20 mouse cellular contexts compared by ENCODE assay signal in the genomic region with DNA sequence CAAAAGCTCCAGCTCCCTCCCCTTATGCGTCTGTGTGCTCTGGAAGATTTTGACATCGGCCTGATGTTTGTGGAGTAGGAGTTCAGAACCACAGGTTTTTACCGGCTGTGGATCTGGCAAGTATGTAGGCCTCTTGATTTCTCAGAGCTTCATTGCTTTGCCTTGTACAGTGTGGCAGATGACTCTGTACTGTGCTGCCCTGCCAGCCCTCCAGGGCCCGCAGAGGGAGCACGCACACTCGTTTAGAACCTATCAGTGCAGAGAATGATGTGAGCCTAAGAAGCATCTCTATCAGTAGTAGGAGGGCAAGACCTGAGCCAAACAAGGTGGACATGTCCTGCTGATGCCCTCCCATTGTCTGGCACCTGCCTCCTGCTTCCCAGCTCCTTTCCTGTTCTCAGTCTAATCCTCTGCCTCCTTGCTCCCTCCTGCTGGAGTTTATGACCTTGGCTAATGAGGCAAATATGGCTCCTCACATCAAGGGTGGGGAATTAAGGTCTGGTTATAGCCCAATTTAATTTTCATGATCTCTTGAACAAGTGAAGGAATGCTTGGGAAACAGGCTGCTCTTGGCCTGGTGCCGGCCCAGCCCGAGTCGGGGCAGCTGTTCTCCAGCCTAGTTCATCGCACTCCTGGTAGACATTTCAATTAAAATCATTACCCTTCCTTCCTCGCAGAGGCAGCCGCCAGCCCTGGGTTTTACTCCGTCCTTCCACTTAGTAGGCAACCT.
DNase-seq lines count a peak whose midpoint lies in the region; ATAC-seq and TF ChIP-seq lines count a peak whose summit lies in the region.
"Had no signal": no experiment of that assay in that cellular context is flagged by ENCODE, and none has a peak within 500 bp of the region (broad histone marks: within the 10 kb centered on the region; RNA-seq: fewer than 3 reads in every experiment).

No protein-coding gene starts in this region.

- no peak for TF ChIP-seq CTCF in gastrocnemius, adult 2 months (IDR thresholded peaks at IDR 0.05)

- 39% methylated on average over 13 of the region's 13 CpGs for WGBS in neural tube, embryonic 13.5 days
- 37% methylated on average over 13 of the region's 13 CpGs for WGBS in limb, embryonic 12.5 days

- no peak overlapping the region for H3K27ac ChIP-seq in gastrocnemius, adult 2 months
- H3K27ac ChIP-seq in neural tube, embryonic 13.5 days (replicated peaks), result no peak overlapping the region
- no peak overlapping the region for H3K27ac ChIP-seq in limb, embryonic 12.5 days
- H3K27ac ChIP-seq: embryonic facial prominence, embryonic 15.5 days; forebrain, embryonic 10.5 days had no signal

- no peaks in the 10 kb centered on the region for H3K27me3 ChIP-seq in neural tube, embryonic 13.5 days
- no peaks in the 10 kb centered on the region for H3K27me3 ChIP-seq in limb, embryonic 12.5 days
- H3K27me3 ChIP-seq: embryonic facial prominence, embryonic 15.5 days had no signal

- intact Hi-C loops in gastrocnemius, adult 2 months (cut with DNase I), result no loop called here

- no peak overlapping the region for H3K9ac ChIP-seq in neural tube, embryonic 13.5 days
- no peak overlapping the region for H3K9ac ChIP-seq in limb, embryonic 12.5 days (replicated peaks)
- H3K9ac ChIP-seq: embryonic facial prominence, embryonic 15.5 days; liver, postnatal 0 days had no signal

- no peak overlapping the region for H3K4me2 ChIP-seq in neural tube, embryonic 13.5 days
- H3K4me2 ChIP-seq in limb, embryonic 12.5 days, result no peak overlapping the region
- H3K4me2 ChIP-seq: embryonic facial prominence, embryonic 15.5 days; heart, embryonic 11.5 days had no signal

- no peaks in the 10 kb centered on the region for H3K9me3 ChIP-seq in neural tube, embryonic 13.5 days
- H3K9me3 ChIP-seq in limb, embryonic 12.5 days, result no peaks in the 10 kb centered on the region
- H3K9me3 ChIP-seq: embryonic facial prominence, embryonic 15.5 days; forebrain, embryonic 10.5 days had no signal

- H3K4me3 ChIP-seq in gastrocnemius, adult 2 months, result no peak overlapping the region
- H3K4me3 ChIP-seq in neural tube, embryonic 13.5 days, result no peak overlapping the region
- no peak overlapping the region for H3K4me3 ChIP-seq in limb, embryonic 12.5 days (replicated peaks)
- H3K4me3 ChIP-seq: embryonic facial prominence, embryonic 15.5 days; forebrain, embryonic 10.5 days had no signal

- DNase-seq in gastrocnemius, adult 2 months, result peak; percentile 25
- DNase-seq in gastrocnemius, adult 18-20 months (ENCODE audit: low spot score), result no peak
- no peak for DNase-seq in neural tube, embryonic 10.5 days (ENCODE audit: extremely low spot score, low spot score)
- no peak for DNase-seq in layer of hippocampus, postnatal 25 days (ENCODE audit: extremely low spot score in 1 of 2, low spot score in 1 of 2)
- DNase-seq in liver, result no peak
- DNase-seq: adrenal gland, postnatal 14 days; cerebellum, adult 18-20 months; layer of hippocampus, adult 9-11 months; liver, postnatal 0 days; thymus, postnatal 14 days had no signal

- H3K4me1 ChIP-seq in neural tube, embryonic 13.5 days (replicated peaks), result 0 out of 2 replicates have a peak, but pooled peaks cover 5% of the 10 kb centered on the region
- H3K4me1 ChIP-seq in limb, embryonic 12.5 days (replicated peaks), result peaks cover 11% of the 10 kb centered on the region; the same call in 1 of the 2 replicates
- H3K4me1 ChIP-seq: embryonic facial prominence, embryonic 15.5 days had no signal

- ATAC-seq in neural tube, embryonic 13.5 days (ENCODE audit: low read depth), result peak; percentile 50; the same call in 1 of the 2 replicates
- peak; percentile 86 for ATAC-seq in limb, embryonic 12.5 days (ENCODE audit: insufficient number of reproducible peaks, insufficient read depth, low FRiP score, low TSS enrichment, low read depth)
- ATAC-seq in megakaryocyte, adult 5-6 weeks (ENCODE audit: poor library complexity, severe bottlenecking), result no peak
- ATAC-seq: activated CD4-positive, CD25-positive, alpha-beta regulatory T cell, adult 4 months; CD4-positive, CD25-positive, alpha-beta regulatory T cell, adult 4 months; intestine, embryonic 16.5 days; liver, postnatal 0 days; midbrain, embryonic 16.5 days had no signal

- H3K36me3 ChIP-seq in neural tube, embryonic 13.5 days, result no peaks in the 10 kb centered on the region
- no peaks in the 10 kb centered on the region for H3K36me3 ChIP-seq in limb, embryonic 12.5 days
- H3K36me3 ChIP-seq: embryonic facial prominence, embryonic 15.5 days; forebrain, embryonic 10.5 days had no signal
